Mouse (Mus musculus): Measurements from ENCODE around the gene Bcl2l1.

Bcl2l1 gene

DNA sequence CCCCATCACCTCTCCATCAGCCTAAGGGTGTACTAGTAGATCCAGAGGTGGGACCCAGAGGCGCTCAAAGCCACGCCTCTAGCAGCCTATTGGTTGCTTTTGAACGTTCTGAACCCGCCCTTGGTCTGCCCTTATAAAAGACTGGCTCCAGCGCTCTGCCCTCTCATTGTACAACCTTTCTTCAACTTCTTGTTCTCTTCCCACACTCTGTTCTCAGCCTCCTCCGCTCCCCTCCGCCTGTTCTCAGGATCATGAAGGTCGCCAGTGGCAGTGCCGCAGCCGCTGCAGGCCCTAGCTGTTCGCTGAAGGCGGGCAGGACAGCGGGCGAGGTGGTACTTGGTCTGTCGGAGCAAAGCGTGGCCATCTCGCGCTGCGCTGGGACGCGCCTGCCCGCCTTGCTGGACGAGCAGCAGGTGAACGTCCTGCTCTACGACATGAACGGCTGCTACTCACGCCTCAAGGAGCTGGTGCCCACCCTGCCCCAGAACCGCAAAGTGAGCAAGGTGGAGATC lies 95.4 kb downstream of the Bcl2l1 start, which contains the start of gene Id1:
TSS of gene Id1 (plus strand) at position 162 of the 512 bp plus-strand sequence.
- peak; percentile 51 to 61 for DNase-seq

- DNase-seq = peak; percentile 89 to 94
Observed at GRCm38 (mm10) chr2:152734984-152735383, 96.5 kb downstream of the Bcl2l1 start.

DNA sequence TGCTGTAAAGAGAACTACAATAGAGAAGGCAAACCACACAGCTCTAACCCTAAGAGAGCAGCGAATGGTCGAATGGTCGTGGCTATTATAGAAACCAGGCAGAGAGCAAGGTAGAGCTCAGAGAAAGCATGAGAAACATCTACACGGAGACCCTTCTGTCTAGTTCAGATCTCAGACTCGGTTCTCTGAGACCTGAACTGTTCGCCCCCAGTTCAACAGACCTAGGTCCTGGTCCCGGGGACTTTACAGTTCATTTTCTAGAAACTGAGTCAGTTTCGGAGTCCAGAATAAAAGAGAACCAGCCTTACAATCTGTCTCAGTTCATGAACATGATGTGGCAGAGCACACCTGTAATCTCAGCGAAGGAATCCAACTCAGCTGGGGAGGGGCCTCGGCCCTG lies 97.0 kb downstream of the Bcl2l1 start:
- no peak for DNase-seq

DNA sequence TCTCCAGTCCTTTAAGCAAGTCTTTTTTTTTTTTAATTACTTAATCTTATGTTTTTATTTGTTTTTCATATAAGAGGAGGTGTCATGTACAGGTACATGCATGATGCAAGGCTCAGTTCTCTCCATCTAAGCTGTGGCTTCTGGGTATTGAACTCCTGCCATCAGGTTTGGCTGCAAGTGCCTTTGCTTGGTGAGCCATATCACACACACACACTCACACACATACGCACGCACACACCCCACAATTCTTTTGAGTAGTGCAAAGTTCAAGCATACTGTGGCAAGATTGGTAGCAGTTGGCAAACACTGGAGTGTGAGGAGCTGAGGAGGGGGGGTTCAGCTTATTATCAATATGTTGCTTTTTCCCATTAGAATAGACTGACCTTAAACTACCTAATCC lies 98.3 kb downstream of the Bcl2l1 start:
- DNase-seq = peak in 1 of 2 experiments; percentile 34

All from cerebellum, postnatal 14 days (tissue).